Mouse (Mus musculus) right cerebral cortex, postnatal 4 days (tissue): Measurements from ENCODE around the gene Cep70.

Experiments
- DNase-seq: peaks from one replicate; pipeline ENCODE4 v3.0.0-alpha.2; 2022

Gene Cep70

GRCm38 (mm10) chr9:99243190-99243894 is at the start of gene Cep70:
Gene Cep70, plus strand, starts transcription at chr9:99243367.
- peak; percentile 93 for DNase-seq

GRCm38 (mm10) chr9:99212643-99213042 is 30.5 kb upstream of the Cep70 start:
- no peak for DNase-seq

GRCm38 (mm10) chr9:99216182-99216581 is 27.0 kb upstream of the Cep70 start:
- no peak for DNase-seq

- DNase-seq, result peak; percentile 17
Measured at GRCm38 (mm10) chr9:99217999-99218719, 25.0 kb upstream of the Cep70 start.

GRCm38 (mm10) chr9:99221636-99222035 is 21.5 kb upstream of the Cep70 start:
- DNase-seq, result no peak

- DNase-seq, result no peak
Measured at GRCm38 (mm10) chr9:99224583-99224982, 18.6 kb upstream of the Cep70 start.

GRCm38 (mm10) chr9:99229450-99229849 is 13.7 kb upstream of the Cep70 start:
- DNase-seq, result no peak

GRCm38 (mm10) chr9:99237139-99237538 is 6.0 kb upstream of the Cep70 start, which contains the start of gene Faiml:
Gene Faiml, minus strand, starts transcription at chr9:99237239.
- no peak for DNase-seq

GRCm38 (mm10) chr9:99238276-99238675 is 4.9 kb upstream of the Cep70 start:
- DNase-seq, result no peak

GRCm38 (mm10) chr9:99239256-99239655 is 3.9 kb upstream of the Cep70 start:
- no peak for DNase-seq

GRCm38 (mm10) chr9:99240571-99240970 is 2.6 kb upstream of the Cep70 start:
- DNase-seq, result no peak

GRCm38 (mm10) chr9:99242035-99242434 is 1.1 kb upstream of the Cep70 start:
- DNase-seq, result peak; percentile 57

- DNase-seq, result no peak
Measured at GRCm38 (mm10) chr9:99242533-99243189, 506 bp upstream of the Cep70 start.

GRCm38 (mm10) chr9:99243895-99244293 is 727 bp downstream of the Cep70 start:
- DNase-seq, result no peak

- no peak for DNase-seq
Measured at GRCm38 (mm10) chr9:99248304-99248703, 5.1 kb downstream of the Cep70 start.

- DNase-seq, result no peak
Measured at GRCm38 (mm10) chr9:99248906-99249305, 5.7 kb downstream of the Cep70 start.

- no peak for DNase-seq
Measured at GRCm38 (mm10) chr9:99253861-99254260, 10.7 kb downstream of the Cep70 start.

- no peak for DNase-seq
Measured at GRCm38 (mm10) chr9:99256206-99256605, 13.0 kb downstream of the Cep70 start.

GRCm38 (mm10) chr9:99256821-99257220 is 13.7 kb downstream of the Cep70 start:
- DNase-seq, result no peak

GRCm38 (mm10) chr9:99258891-99259290 is 15.7 kb downstream of the Cep70 start:
- DNase-seq, result no peak

- no peak for DNase-seq
Measured at GRCm38 (mm10) chr9:99304296-99304695, 61.1 kb downstream of the Cep70 start.

- DNase-seq, result no peak
Measured at GRCm38 (mm10) chr9:99306226-99306625, 63.1 kb downstream of the Cep70 start.

- DNase-seq, result no peak
Measured at GRCm38 (mm10) chr9:99319343-99319951, 76.3 kb downstream of the Cep70 start.
